Mouse (Mus musculus): ENCODE measurements around the gene D7Ertd443e. TPM values are rescaled to one million over a fixed set of nuclear protein-coding genes. Genes with fewer than 3 reads are reported as not detected.
A peak's percentile ranks its signal among the peaks of the same experiment; 100 is the strongest.

The D7Ertd443e gene
- not detected in 2 replicates for polyA plus RNA-seq (2011; ENCODE audit: insufficient read depth, insufficient read length, low read depth, missing spikeins)

DNA sequence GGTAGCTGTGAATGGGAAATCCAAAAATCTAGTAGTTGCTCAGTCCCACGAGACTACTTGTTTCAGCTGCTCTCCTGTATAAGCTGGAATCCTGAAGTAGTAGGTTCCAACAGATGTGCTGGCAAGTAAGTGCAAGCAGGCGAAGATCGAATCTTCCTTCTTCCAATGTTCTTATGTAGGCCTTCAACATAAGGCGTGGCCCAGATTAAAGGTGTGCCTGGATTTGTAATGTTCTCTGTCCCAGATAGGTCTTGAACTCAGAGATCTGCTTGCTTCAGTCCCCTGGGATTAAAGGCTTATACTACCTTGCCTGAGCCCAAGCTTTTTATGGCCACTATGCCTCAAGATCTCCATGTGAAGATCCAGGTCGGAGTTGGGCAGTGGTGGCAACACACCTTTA lies at the start of gene D7Ertd443e:
Gene D7Ertd443e (minus strand): TSS at position 101 of the 400 bp plus-strand sequence.
- no peak for TF ChIP-seq POLR2A (IDR thresholded peaks at IDR 0.05; ENCODE audit: insufficient read depth, low read length)
- Histone ChIP-seq H3K36me3 (ENCODE audit: control insufficient read depth, insufficient read depth, low read length, poor library complexity, severe bottlenecking) (no peaks in the 10 kb centered on the region), H3K9me3 (replicated peaks; ENCODE audit: control insufficient read depth, insufficient read depth, low read length, poor library complexity, severe bottlenecking) (no peaks in the 10 kb centered on the region)

DNA sequence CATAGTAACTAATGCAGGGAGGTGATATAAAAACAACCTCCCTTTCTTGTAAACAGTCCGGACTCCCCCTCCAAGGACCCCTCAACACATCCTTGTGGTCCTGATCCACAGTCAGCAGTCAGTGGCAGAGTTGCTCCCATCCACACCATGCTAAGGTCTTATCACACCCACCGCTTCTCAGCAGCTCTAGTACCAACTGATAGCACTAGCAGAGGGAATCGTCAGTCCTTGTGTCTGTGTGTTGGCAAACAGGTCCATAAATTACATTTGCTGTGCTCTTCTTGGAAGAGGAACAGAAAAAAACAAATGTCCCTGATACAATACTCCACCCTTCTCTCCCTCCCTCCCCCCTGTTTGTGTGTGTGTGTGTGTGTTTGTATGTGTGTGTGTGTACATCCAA lies 46.2 kb upstream of the D7Ertd443e start:
- Histone ChIP-seq H3K4me3 (ENCODE audit: low read depth, low read length) (no peak overlapping the region), H3K27me3 (ENCODE audit: control insufficient read depth, insufficient read depth, low read length, poor library complexity, severe bottlenecking) (no peaks in the 10 kb centered on the region), H3K4me1 (ENCODE audit: control insufficient read depth, insufficient read depth, low read length) (no peaks in the 10 kb centered on the region), H3K9ac (ENCODE audit: low read depth, poor library complexity, severe bottlenecking) (no peak overlapping the region), H3K27ac (ENCODE audit: insufficient read depth, low read length) (no peak overlapping the region), H3K36me3 (ENCODE audit: control insufficient read depth, insufficient read depth, low read length, poor library complexity, severe bottlenecking) (no peaks in the 10 kb centered on the region), H3K9me3 (replicated peaks; ENCODE audit: control insufficient read depth, insufficient read depth, low read length, poor library complexity, severe bottlenecking) (peaks cover 7% of the 10 kb centered on the region)
- no peak for TF ChIP-seq POLR2A (IDR thresholded peaks at IDR 0.05; ENCODE audit: insufficient read depth, low read length)
- TF ChIP-seq EP300 (IDR thresholded peaks at IDR 0.05; ENCODE audit: insufficient read depth, low read depth, low read length), result no peak
- TF ChIP-seq CTCF (IDR thresholded peaks at IDR 0.05; ENCODE audit: low read depth, low read length), result no peak

More for the DNA sequence above, at the start of gene D7Ertd443e:
- Histone ChIP-seq H3K27ac (ENCODE audit: insufficient read depth, low read length) (no peak within 1 kb of the TSS), H3K9ac (ENCODE audit: low read depth, poor library complexity, severe bottlenecking) (no peak within 1 kb of the TSS), H3K4me1 (ENCODE audit: control insufficient read depth, insufficient read depth, low read length) (no peaks in the 10 kb centered on the region), H3K4me3 (ENCODE audit: low read depth, low read length) (no peak within 1 kb of the TSS), H3K27me3 (ENCODE audit: control insufficient read depth, insufficient read depth, low read length, poor library complexity, severe bottlenecking) (no peaks in the 10 kb centered on the region)

DNA sequence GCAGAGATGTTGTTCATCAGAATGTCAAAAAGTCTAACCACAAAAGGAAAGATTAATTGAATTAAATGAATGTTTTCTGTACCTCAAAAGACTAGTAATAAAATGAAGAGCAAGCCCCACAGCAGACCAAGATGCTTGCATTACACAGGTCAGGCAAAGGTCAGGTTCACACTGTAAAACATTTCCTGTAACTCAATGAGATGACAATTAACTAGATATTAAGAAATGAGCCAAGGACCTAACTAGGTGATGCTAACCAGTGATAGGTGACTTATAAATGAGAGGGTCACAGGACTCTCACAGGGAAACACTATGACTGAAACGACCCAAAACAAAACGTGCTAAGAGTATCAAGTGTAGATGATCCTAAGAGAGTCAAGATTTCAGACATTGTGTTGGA lies 43.2 kb upstream of the D7Ertd443e start:
- H3K4me3 ChIP-seq (ENCODE audit: low read depth, low read length), result no peak overlapping the region
- TF ChIP-seq EP300 (IDR thresholded peaks at IDR 0.05; ENCODE audit: insufficient read depth, low read depth, low read length) (no peak), CTCF (IDR thresholded peaks at IDR 0.05; ENCODE audit: low read depth, low read length) (no peak), POLR2A (IDR thresholded peaks at IDR 0.05; ENCODE audit: insufficient read depth, low read length) (no peak)
- no peaks in the 10 kb centered on the region for H3K4me1 ChIP-seq (ENCODE audit: control insufficient read depth, insufficient read depth, low read length)
- no peaks in the 10 kb centered on the region for H3K36me3 ChIP-seq (ENCODE audit: control insufficient read depth, insufficient read depth, low read length, poor library complexity, severe bottlenecking)
- peaks cover 7% of the 10 kb centered on the region for H3K9me3 ChIP-seq (replicated peaks; ENCODE audit: control insufficient read depth, insufficient read depth, low read length, poor library complexity, severe bottlenecking)
- H3K9ac ChIP-seq (ENCODE audit: low read depth, poor library complexity, severe bottlenecking), result no peak overlapping the region
- no peak overlapping the region for H3K27ac ChIP-seq (ENCODE audit: insufficient read depth, low read length)
- H3K27me3 ChIP-seq (ENCODE audit: control insufficient read depth, insufficient read depth, low read length, poor library complexity, severe bottlenecking), result no peaks in the 10 kb centered on the region

DNA sequence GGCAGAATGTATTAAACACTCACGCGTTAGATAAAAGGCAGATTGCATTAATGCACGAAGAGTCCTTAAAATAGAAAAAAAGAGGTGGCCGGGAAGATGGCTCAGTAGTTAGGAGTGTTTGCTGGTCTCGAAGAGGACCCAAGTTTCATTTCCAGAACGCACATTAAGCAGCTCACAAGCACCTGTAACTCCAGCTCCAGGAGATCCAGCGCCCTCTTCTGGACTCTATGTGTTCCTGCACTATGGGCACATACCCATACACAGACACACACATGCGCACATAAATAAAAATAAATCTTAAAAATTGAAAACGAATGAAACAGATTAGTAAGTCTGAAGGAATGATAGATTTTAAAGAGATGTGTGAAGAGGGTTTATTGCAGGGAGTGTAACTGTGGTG lies 29.6 kb upstream of the D7Ertd443e start:
- no peaks in the 10 kb centered on the region; the same call in 1 of the 2 replicates for H3K27me3 ChIP-seq (ENCODE audit: control insufficient read depth, insufficient read depth, low read length, poor library complexity, severe bottlenecking)
- H3K9ac ChIP-seq (ENCODE audit: low read depth, poor library complexity, severe bottlenecking), result no peak overlapping the region
- no peaks in the 10 kb centered on the region for H3K36me3 ChIP-seq (ENCODE audit: control insufficient read depth, insufficient read depth, low read length, poor library complexity, severe bottlenecking)
- H3K27ac ChIP-seq (ENCODE audit: insufficient read depth, low read length), result no peak overlapping the region
- no peaks in the 10 kb centered on the region for H3K4me1 ChIP-seq (ENCODE audit: control insufficient read depth, insufficient read depth, low read length)
- no peak overlapping the region for H3K4me3 ChIP-seq (ENCODE audit: low read depth, low read length)
- peaks cover 2% of the 10 kb centered on the region; the same call in 1 of the 2 replicates for H3K9me3 ChIP-seq (replicated peaks; ENCODE audit: control insufficient read depth, insufficient read depth, low read length, poor library complexity, severe bottlenecking)
- TF ChIP-seq CTCF (IDR thresholded peaks at IDR 0.05; ENCODE audit: low read depth, low read length) (no peak), EP300 (IDR thresholded peaks at IDR 0.05; ENCODE audit: insufficient read depth, low read depth, low read length) (no peak), POLR2A (IDR thresholded peaks at IDR 0.05; ENCODE audit: insufficient read depth, low read length) (no peak)

DNA sequence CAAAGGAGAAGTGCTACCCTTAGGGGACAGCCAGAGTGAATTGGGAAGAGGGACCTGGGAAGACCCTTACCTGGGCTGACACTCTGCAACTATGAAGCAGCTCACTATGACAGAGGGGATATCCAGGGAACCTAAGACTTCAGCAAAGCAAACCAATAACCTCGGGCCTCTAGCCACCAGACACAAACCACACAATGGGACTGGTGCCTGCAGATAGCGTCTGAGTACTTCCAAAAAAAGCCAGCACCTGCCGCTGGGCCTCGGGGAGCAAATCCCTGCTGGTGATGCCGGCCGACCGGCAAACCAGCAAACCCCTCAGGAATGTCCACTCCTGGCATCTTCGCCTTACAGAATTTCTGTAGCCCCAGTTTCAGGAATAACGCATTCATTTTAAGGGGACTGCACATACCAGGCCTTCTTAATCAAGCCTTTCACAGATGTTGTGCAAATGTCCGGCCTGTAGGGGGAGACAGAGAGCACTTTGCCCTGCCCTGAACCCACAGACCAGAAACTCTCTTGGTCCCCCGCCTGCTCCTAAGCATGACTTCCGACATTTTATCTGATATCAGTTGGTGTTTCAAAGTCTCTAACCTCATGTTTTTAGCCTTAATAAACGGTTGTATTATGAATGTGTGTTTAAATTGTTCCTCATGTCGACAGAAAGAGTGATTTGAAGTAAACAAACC lies 28.7 kb upstream of the D7Ertd443e start:
- H3K27ac ChIP-seq (ENCODE audit: insufficient read depth, low read length), result no peak overlapping the region
- no peak overlapping the region for H3K4me3 ChIP-seq (ENCODE audit: low read depth, low read length)
- H3K27me3 ChIP-seq (ENCODE audit: control insufficient read depth, insufficient read depth, low read length, poor library complexity, severe bottlenecking), result no peaks in the 10 kb centered on the region; the same call in 1 of the 2 replicates
- TF ChIP-seq EP300 (IDR thresholded peaks at IDR 0.05; ENCODE audit: insufficient read depth, low read depth, low read length) (no peak), CTCF (IDR thresholded peaks at IDR 0.05; ENCODE audit: low read depth, low read length) (peak; percentile 46)
- H3K4me1 ChIP-seq (ENCODE audit: control insufficient read depth, insufficient read depth, low read length), result no peaks in the 10 kb centered on the region
- no peaks in the 10 kb centered on the region for H3K36me3 ChIP-seq (ENCODE audit: control insufficient read depth, insufficient read depth, low read length, poor library complexity, severe bottlenecking)
- peaks cover 2% of the 10 kb centered on the region; the same call in 1 of the 2 replicates for H3K9me3 ChIP-seq (replicated peaks; ENCODE audit: control insufficient read depth, insufficient read depth, low read length, poor library complexity, severe bottlenecking)
- H3K9ac ChIP-seq (ENCODE audit: low read depth, poor library complexity, severe bottlenecking), result no peak overlapping the region

DNA sequence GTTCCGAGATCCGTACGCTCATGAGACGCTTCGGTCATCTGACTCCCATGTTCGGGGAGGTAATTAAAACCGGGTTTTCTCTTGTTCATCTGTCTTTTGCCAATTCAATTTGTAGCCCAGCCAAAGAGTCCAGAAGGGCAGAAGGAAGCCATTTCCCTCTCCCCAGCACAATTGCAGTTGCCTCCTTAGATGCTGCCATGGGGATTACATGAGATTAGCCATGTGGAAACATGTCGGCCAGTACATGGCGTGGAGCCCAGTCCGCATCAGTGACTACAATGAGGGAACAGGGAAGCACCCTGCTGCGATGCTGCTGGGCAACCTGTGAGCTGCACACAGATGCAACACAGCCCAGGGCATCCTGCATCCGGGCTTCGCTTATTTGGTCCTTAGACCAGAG lies 23.2 kb upstream of the D7Ertd443e start:
- H3K36me3 ChIP-seq (ENCODE audit: control insufficient read depth, insufficient read depth, low read length, poor library complexity, severe bottlenecking), result no peaks in the 10 kb centered on the region
- no peak overlapping the region for H3K4me3 ChIP-seq (ENCODE audit: low read depth, low read length)
- no peaks in the 10 kb centered on the region for H3K27me3 ChIP-seq (ENCODE audit: control insufficient read depth, insufficient read depth, low read length, poor library complexity, severe bottlenecking)
- no peak overlapping the region for H3K9ac ChIP-seq (ENCODE audit: low read depth, poor library complexity, severe bottlenecking)
- TF ChIP-seq POLR2A (IDR thresholded peaks at IDR 0.05; ENCODE audit: insufficient read depth, low read length), result no peak
- TF ChIP-seq CTCF (IDR thresholded peaks at IDR 0.05; ENCODE audit: low read depth, low read length), result no peak
- no peak for TF ChIP-seq EP300 (IDR thresholded peaks at IDR 0.05; ENCODE audit: insufficient read depth, low read depth, low read length)
- no peak overlapping the region for H3K27ac ChIP-seq (ENCODE audit: insufficient read depth, low read length)
- no peaks in the 10 kb centered on the region for H3K9me3 ChIP-seq (replicated peaks; ENCODE audit: control insufficient read depth, insufficient read depth, low read length, poor library complexity, severe bottlenecking)
- no peaks in the 10 kb centered on the region for H3K4me1 ChIP-seq (ENCODE audit: control insufficient read depth, insufficient read depth, low read length)

Measured in ES-Bruce4 (cell line).